Mouse (Mus musculus) spleen, postnatal 10 days (tissue): ENCODE measurements around the gene Jarid2.
A peak's percentile ranks its signal among the peaks of the same experiment; 100 is the strongest.

Experiments
- DNase-seq, 2 experiments: peaks; one replicate each; pipeline ENCODE4 v3.0.0; 2021 to 2022; ENCODE audit warnings: low spot score in 2 of 2

The Jarid2 gene

GRCm38 (mm10) chr13:44915945-44916344, 186.7 kb downstream of the Jarid2 start:
- peak in 1 of 2 experiments; percentile 40 for DNase-seq

- DNase-seq = no peak
Observed at GRCm38 (mm10) chr13:44917202-44917601, 187.9 kb downstream of the Jarid2 start.

GRCm38 (mm10) chr13:44918269-44918668, 189.0 kb downstream of the Jarid2 start:
- no peak for DNase-seq

- no peak for DNase-seq
Observed at GRCm38 (mm10) chr13:44921095-44921494, 191.8 kb downstream of the Jarid2 start.

- DNase-seq = no peak
Observed at GRCm38 (mm10) chr13:44921721-44922120, 192.4 kb downstream of the Jarid2 start.

GRCm38 (mm10) chr13:44924042-44924441, 194.8 kb downstream of the Jarid2 start:
- DNase-seq = no peak

GRCm38 (mm10) chr13:44925173-44925572, 195.9 kb downstream of the Jarid2 start:
- no peak for DNase-seq

GRCm38 (mm10) chr13:44926311-44926710, 197.0 kb downstream of the Jarid2 start:
- DNase-seq = no peak

GRCm38 (mm10) chr13:44932307-44933264, 203.3 kb downstream of the Jarid2 start:
- DNase-seq = no peak

GRCm38 (mm10) chr13:44933575-44933974, 204.3 kb downstream of the Jarid2 start:
- DNase-seq = no peak

- DNase-seq = no peak
Observed at GRCm38 (mm10) chr13:44937681-44938080, 208.4 kb downstream of the Jarid2 start.

- DNase-seq = no peak
Observed at GRCm38 (mm10) chr13:44939326-44940035, 210.2 kb downstream of the Jarid2 start.

- no peak for DNase-seq
Observed at GRCm38 (mm10) chr13:44943618-44944017, 214.3 kb downstream of the Jarid2 start.

- no peak for DNase-seq
Observed at GRCm38 (mm10) chr13:44946880-44947635, 217.8 kb downstream of the Jarid2 start.

GRCm38 (mm10) chr13:44948320-44949250, 219.3 kb downstream of the Jarid2 start:
- DNase-seq = no peak

GRCm38 (mm10) chr13:44952393-44953086, 223.3 kb downstream of the Jarid2 start:
- no peak for DNase-seq

- no peak for DNase-seq
Observed at GRCm38 (mm10) chr13:44953546-44954231, 224.4 kb downstream of the Jarid2 start.

GRCm38 (mm10) chr13:44954232-44954568, 224.9 kb downstream of the Jarid2 start:
- no peak for DNase-seq

- DNase-seq = no peak
Observed at GRCm38 (mm10) chr13:44955781-44956180, 226.5 kb downstream of the Jarid2 start.

- DNase-seq = no peak
Observed at GRCm38 (mm10) chr13:44957049-44957448, 227.8 kb downstream of the Jarid2 start.
